Mouse (Mus musculus) cerebellum, adult 9-10 months (tissue): Measurements from ENCODE around the gene Maml3.

Source experiments
- DNase-seq: peaks from one replicate; pipeline ENCODE4 v3.0.0; 2022

The Maml3 gene

DNA sequence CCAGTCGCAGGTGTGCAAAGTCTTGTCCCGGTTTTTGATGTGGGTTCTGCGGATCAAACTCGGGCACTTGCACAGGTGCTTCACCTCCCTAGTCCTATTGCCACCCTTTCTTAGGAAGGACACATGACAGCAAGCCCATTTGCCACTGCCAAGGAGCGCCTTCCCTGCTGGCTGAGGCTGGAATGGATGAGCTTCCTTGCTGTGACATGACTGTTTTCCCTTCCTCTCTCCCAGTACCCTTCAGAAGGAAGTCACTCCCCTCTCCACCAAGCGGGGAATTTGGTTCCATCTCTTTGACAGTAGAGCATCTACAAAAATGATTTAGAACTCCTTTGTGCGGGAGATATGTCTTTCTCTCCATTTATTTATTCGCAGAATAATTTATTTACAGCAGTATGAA lies 155.2 kb downstream of the Maml3 start:
- DNase-seq, result no peak

DNA sequence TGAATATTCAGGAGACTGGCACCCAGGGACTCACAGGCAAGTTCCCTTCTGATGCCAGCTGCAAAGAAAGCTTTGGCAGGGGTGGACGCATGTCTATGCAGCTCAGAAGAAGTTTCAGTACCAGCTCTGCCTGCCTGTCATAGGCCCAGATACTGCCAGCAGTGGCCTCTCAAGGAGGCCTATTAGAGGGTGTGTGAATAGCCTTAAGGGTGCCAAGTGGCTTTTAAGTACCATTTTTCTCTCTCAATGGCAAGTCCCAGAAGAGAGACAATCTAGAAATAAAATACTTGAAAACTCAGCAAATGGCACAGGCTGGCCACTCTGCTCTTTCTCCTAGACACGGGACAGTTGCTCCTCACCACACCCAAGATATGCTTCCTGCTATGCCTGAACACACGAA lies 157.7 kb downstream of the Maml3 start:
- DNase-seq, result no peak

DNA sequence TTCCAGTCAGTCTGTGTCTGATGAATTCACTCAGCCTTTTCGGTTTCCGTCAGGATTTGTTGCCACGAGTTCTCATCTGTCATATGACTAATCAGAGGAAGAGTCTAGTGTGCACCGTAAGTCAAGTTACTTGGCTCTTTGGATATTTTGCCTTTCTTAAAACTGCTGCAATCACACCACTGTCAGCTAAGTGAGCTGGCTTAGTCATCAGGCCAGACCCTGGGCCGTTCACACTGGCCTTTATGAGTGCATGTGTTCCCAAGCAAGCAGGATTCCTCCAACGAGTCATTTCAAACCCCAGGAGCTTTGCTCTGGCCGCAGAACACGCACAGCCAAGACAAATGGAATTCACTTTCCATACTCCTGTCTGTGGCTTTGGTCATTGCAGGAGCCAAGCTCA lies 161.2 kb downstream of the Maml3 start:
- DNase-seq, result no peak

DNA sequence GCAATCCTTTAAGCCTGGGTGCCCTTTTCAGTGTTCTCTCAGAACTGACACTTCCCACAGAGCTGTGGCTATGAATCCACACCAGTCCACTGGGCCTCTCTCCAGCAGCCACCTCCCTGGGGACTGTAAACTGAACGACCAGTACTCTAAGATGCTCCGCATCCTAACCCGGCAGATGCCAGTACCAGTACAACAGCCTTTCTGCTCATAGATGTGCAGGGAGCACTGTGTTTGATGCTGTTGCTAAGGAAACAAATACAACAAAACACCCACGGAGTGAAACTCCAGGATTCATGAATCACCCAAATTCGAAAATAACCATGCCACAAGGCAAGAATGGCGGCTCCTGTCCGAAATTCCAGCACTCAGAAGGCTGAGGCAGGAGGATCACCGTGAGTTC lies 163.1 kb downstream of the Maml3 start:
- DNase-seq, result no peak

DNA sequence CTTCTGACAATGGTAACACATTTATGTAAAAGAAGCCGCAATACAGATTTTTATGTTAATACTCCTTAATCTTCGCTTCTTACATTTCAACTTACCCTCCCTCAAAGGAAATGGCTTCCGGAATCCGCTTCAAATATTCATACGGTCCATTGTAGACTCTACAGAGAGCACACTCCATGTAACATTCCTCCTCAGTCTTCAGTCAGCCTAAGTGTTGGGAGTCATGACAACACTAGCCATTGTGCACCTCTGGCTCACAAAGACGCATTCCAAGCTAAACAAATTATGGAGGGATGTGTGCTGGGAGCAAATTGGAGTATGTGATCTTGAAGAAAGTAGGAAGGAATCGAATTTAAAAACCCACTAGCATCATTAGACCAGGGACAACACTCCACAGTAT lies 165.0 kb downstream of the Maml3 start:
- DNase-seq, result no peak

DNA sequence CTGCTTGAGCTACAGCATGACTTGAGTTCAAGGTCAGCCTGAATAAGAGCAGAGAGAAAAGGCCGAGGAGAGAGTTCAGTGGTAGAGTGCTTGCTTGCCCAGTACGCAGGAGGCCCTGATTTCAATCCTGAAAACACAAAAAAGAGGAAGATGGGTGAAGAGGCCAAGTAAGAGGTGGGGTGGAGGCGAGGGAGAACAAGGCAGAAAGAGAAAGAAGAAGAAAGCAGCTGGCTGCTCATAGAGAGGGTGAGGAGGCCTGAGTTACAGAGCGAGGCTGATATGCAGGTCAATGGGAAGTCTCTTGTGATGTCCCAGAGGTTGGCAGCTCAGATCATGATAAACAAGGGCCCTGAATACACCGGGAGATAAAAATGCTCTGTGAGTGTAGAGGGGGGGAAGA lies 165.8 kb downstream of the Maml3 start:
- DNase-seq, result no peak

DNA sequence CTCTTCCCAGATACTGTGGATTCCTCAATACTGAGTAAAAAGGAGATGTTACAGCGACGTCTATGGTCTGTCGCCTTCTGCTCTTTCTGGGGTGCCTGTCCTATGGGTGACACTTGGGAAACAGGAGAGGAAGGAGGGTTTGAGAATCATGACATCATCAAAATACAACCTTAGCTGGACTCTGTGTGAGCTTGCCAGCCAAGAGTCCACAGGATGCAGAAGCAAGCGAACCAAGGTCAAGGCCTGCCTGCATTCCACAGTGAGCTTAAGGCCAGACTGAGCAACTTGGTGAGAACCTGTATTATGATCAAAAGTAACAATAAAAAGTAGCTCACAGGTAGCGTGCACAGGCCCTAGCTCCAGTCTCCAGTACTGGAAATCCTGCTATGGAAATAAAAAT lies 167.7 kb downstream of the Maml3 start:
- no peak for DNase-seq

DNA sequence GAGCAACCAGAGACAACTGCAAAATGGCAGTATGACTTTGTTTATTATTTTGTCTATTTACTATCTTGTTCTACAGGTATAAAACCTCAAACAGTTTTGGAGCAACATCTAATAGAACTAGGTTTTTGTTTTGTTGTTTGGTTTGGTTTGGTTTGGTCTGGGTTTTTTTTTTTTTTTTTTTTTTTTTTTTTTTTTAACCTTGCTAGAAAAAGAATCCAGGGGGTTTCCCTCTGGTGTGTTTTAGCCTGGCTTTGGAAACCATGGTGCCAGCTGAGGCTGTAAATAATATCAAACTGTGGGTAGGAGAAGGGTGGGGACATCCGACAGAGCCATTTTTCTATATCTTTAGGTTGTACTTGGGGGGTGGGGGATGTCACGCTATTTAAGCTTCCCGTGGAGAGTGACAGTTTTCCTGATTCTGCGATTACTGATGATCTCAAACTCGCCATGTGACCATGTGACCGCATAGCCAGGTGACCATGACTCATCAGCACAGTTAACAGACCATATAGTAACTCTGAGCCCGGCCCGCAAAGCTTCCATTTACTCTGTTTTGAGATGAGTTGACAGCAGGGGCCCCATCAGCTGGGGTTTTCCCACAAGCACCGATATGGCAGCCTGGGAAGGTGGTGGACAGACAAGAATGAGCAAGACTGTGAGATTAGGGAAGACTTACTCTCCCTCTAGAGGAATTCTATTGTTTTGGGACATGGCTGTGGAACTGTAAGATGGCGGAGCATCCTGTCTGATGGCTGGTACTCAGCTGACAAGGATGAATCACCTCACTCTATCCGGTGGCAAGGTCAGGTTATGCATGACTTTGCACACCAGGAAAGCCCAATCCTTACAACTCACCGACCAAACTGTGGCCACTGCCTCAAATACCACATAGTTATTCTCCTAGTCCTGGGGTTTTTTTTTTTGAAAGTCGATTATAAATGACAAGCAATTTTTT lies 170.1 kb downstream of the Maml3 start:
- DNase-seq, result no peak

DNA sequence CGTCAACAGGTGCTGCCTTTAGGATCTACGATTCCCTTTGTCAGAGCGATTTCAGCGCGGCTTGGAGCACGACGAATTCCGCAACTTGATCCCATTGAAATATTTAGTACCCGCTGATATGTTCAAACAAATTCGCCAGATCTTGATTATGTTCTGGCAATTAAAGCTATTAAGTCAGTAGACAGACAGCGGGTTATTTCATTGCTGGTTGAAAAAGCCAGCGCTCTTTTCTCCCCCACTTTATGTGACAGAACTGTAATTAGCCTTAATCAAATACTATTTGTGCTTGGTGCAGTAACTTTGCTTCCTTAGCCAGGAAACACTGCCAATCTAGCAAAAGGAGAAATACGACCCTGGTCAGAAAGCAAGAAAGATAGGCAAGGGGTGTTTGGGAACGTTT lies 176.7 kb downstream of the Maml3 start:
- DNase-seq, result no peak

DNA sequence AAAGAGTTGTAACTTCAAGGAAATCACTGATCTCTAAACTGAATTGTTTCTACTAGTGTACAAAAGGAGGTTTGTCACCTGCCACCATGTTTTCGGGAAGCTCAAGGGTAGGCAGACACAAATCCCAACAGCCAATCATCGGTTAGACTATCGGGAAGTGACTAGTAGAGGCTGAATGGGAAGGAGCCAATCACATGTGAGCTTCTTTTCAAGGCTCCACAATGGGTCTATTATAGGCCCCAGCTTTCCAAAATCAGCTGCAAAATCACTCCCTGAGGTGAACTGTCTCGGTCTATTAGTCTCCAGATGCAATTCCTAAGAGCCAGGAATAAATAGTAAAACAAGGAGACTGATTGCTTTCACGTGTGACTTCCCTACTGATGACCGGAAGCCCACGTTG lies 177.3 kb downstream of the Maml3 start:
- DNase-seq, result no peak

DNA sequence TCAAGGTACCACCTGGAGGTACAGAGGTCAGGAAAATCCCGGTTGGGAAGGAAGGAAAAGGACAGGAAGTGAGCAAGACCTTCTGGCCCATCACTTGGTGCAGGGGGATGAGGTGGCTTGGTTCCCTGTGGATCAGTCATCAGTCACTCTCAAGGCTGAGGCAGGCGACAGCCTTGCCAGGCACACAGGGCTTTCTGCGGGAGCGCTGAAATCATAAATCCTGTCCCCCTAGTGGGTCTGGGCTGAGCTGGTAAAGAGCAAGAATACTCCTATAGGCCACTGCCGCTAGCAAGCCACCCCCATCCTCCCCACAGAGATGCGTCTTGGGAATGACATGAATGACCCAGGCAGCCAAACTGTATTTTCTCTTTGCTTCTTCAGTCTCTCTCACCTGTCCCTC lies 177.8 kb downstream of the Maml3 start:
- DNase-seq, result no peak

DNA sequence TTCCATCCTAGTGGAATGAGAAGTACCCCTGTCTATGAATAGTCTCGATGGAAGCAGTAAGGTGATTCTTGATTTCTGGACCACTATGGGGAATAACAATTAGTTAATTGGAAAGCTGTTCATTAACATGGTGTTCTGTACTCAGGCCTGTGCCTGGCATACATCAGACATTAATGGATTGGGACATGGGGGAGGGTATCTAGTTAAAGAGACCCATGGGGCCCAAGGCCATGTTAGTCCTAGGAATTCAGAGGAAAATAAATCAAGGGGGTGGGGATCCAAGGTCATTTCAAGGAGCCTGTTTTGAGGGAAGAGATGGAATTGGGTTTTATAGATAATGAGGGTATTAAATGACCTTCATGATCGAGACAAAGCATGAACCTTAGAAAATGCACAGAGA lies 179.1 kb downstream of the Maml3 start:
- DNase-seq, result no peak

DNA sequence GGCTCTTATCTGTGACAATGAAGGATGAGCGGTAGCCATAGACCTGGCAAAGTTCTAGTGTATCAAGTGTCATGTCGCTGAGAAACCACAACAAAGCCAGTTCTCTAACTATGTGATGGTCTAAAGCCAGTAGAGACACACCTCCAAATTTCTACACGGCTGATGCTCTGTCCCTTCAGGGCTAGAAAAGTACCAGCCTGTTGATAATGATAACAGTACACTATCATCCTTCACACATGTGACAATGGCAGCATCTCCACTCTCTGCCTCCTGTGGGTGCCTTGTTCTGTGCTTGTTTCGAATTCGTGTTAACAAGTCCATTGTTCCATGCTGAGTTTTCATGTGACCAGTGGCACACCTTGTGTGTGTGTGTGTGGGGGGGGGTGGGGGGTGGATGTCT lies 180.2 kb downstream of the Maml3 start:
- DNase-seq, result no peak

DNA sequence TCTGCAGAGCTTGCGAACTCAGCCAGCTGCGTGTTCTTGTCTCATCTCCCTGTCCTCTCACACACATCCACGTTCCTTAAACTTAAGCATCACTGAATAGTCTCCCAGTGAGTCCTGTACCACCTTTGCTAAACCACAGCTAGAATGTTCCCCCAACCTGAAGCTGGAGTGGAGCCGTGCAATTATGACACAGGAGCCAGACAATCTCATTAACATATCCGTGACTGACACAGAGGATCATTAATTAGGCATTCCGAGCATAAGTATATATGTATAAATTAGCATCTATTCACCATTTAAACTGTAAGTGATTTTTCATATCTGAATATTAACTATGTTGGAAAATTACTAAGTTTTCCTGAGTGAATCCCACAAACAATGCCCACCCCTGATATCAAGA lies 181.1 kb downstream of the Maml3 start:
- no peak for DNase-seq

DNA sequence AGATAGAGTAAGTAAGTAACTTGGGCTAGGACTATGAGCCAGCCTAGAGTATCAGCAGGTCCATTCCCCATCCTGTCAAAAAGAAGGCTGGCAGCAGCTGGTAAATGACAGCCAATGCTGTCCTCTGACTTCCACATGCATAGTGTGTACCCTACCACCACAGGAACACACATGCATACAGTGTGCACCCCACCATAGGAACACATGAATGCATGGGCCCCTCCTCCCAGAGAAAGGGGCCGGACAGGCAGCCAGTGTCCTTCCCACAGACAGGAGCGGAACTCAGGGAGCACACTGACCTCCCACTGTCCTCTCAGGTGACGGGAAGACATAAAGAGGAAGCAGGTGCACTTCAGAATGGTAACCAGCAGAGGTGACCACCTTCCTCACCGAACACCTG lies 188.0 kb downstream of the Maml3 start:
- DNase-seq, result no peak

DNA sequence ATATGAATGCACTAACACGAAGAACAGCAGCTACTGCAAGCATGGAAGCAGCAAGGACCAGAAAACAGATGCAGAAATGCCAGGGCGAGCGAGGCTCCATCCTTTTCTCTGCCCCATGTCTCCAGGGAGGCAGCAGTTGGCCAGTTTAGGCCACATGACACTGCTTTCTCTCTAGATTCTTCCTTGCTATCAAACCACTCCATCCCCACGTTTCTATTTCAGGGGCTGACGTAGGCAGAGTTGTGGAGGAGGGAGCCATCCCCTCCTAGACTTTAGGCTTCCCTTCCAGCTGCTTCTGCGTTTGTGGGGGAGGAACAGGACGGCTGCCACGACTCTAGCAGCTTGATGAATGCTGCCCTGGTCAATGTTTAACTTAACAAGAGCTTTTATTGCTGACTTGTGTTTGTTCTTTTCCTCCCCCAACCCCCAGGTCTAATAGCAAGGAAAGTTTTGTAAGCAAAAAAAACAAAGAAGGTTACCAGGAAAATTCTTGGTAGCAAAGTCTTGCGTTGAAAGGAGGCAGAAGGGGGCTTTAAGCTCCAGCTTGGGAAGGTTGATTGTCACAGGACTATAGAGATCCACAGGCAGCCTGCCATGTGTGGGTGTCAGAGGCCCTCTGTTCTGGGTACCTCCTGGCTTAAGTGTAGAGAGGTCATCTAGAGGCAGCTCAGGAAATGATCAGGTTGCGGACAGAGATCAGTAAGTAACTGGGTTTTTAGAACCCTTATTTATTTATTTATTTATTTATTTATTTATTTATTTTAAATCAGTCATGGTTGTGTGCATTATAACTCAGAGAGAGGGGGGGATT lies 188.6 kb downstream of the Maml3 start:
- DNase-seq, result no peak

DNA sequence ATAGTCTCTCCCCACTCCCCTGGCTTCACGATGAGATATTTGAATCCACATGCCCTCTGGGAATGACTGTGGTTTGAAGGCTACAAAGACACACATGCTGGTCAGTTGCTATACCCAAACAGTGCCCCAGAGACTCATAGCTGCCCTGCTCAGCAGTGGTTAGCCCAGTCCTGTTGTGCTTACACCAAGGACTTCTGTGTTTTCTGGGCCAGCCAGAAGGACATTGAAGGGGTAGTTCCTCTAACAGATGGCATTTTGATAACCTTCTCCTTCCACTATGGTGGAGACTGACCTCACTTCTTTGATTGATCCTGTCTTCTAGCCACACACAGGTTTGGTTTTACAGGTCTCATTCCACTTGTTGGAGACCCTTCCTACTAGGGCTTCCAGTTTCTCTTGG lies 189.5 kb downstream of the Maml3 start:
- no peak for DNase-seq

DNA sequence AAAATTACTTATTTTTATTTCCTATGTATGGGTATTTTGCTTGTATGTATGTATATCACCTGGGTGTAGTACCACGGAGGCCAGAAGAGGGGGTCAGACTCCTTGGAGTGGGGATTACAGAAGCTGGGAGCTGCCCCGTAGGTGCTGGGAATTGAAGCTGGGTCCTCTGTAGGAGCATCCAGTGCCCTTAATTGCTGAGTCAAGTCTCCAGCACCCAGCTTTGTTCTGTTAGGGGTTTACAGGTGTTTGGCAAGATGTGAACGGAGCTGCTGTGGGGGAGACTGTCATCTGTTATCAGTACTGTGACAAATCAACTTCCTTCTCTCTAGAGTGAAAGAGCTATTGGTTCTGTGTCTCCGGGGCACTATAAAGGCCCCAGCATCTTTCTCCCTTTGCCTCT lies 190.0 kb downstream of the Maml3 start:
- DNase-seq, result no peak

DNA sequence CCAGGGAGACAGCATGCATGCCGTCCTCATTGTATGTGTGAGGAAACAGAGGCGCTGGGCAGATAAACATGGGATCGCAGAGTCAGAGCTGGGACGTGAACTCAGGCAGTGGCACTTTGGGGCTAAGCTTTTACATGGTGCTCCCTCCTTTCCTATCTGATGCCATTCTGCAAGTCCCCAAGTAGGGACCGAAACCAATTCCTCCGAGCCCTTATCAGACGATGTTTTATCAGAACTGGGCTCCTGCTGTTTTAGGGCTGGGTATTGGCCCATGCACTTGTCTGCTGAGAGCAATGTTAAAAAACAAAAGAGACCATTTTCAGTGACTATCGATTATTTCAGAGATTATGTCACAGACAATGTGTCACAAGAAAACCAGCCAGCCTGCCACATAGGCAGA lies 191.4 kb downstream of the Maml3 start:
- DNase-seq, result no peak

DNA sequence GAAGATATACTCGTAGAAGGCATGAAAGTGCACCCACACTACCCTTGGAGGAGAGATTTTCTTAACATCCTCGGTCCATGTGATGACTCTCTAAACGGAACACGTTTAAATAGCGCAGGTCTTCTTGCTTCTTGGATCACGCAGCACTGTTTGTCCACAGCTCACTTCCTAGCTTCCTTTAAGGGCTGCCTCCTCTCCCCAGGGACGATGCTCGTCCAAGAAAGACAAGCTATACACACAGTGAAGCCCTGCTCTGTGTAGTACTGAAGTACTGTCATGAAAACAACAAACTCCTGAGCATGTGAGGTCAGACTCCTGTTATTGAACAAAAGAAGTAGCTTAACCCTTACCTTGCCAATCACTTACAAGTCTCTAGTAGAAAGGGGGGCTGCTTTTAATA lies 192.7 kb downstream of the Maml3 start:
- DNase-seq, result no peak

DNA sequence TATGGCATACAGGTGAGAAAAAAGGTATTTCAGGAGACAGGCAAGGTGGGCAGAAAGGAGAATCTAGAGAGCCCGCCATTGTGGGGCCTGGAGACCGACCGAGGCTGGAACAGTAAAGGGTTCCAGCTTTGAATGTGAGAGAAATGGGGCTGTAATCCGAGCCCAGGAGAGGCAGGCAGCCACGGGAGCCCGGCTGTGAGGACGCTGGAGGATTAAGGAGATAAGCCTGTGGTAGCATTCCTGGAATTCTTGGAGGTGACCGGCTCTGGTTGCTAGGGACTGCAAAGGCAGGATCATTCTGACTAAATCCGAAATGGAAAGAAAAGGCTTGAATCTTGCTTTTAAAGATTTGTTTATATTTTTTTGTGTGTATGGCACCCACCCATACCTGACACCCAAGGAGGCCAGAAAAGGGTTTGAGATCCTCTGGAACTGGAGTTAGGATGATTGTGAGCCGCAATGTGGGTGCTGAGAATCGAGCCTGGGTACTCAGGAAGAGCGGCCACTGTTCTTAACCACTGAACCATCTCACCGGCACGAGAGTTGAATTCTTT lies 196.4 kb downstream of the Maml3 start:
- no peak for DNase-seq

DNA sequence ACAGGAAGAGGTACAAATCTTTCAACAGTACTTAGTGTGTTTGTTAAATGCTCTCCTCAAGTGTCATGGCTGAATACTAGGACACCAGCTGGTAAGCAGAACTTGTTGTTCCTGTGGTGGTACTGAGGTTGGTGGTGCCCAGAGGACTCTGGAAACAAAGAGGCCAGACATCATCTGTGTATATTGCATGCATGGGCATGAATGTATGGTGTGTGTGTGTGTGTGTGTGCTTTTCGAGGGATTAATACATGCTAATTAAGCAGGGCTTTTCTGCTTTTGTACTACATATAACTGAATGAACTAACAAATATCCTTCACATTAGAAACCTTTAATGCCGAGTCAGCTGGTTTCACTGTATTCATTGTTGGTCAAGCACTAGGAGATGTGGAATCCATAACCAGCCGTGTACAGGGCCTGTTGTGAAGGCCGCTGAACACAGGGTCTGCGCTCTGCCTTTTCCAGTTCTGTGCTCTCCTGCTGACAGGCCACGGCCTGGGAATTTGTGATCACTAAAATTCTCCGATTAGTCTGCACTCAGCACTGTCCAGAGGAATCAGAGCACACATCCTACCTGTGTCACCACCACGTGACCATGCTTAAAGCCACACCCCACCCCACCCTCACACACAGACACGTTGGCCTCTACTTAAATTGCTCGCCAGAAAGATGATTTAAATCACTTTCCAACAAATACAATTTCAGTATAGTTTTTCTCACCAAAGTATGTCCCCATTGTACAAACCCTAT lies 197.6 kb downstream of the Maml3 start:
- DNase-seq, result no peak

DNA sequence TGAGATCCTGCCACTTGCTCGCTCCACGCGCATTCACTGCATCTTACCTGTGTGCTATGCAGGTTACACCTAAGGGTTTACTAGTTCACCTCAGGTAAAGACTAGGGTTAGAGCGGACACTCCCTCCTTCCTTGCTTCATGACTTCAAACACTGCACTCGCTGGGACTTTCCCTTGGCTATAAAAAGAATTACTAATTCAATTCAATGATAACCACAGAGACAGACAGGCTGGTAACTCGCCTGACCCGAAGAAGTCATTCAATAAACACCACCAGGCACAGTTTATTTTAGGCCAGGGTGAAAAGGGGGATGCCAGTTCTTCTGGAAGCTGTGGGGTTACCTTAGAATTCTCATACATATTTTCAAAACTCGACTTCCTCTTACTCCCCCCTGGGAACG lies 199.0 kb downstream of the Maml3 start:
- no peak for DNase-seq
